Mouse (Mus musculus) brain, embryonic 14.5 days (tissue): Measurements from ENCODE around the gene Ebf4.

Source experiments
- CTCF ChIP-seq: fragments of 200-500 bp; IDR thresholded peaks from 2 replicates; pipeline ENCODE4 v1.5.1; 2012; ENCODE audit warnings: inconsistent platforms, mild to moderate bottlenecking, moderate library complexity, borderline replicate concordance; ENCODE audit not compliant: insufficient read depth, insufficient read length; ENCODE audit errors: extremely low read depth
- POLR2A ChIP-seq: fragments of 200-500 bp; IDR thresholded peaks from 2 replicates; pipeline ENCODE4 v1.6.1; 2012; ENCODE audit warnings: mild to moderate bottlenecking, inconsistent platforms, borderline replicate concordance; ENCODE audit not compliant: poor library complexity, insufficient read depth, insufficient read length, severe bottlenecking; ENCODE audit errors: extremely low read depth

GRCm38 (mm10) chr2:130327057-130327456 is 32.1 kb downstream of the Ebf4 start:
- no peak; the same call in 1 of the 2 replicates for TF ChIP-seq CTCF
- TF ChIP-seq POLR2A, result no peak
